Mouse (Mus musculus): Measurements from ENCODE around the gene Kcnmb4. TPM values are rescaled to one million over a fixed set of nuclear protein-coding genes. Genes with fewer than 3 reads are reported as not detected.

The Kcnmb4 gene
- polyA plus RNA-seq, 1 experiment from 2014 or later = 3.2 TPM

DNA sequence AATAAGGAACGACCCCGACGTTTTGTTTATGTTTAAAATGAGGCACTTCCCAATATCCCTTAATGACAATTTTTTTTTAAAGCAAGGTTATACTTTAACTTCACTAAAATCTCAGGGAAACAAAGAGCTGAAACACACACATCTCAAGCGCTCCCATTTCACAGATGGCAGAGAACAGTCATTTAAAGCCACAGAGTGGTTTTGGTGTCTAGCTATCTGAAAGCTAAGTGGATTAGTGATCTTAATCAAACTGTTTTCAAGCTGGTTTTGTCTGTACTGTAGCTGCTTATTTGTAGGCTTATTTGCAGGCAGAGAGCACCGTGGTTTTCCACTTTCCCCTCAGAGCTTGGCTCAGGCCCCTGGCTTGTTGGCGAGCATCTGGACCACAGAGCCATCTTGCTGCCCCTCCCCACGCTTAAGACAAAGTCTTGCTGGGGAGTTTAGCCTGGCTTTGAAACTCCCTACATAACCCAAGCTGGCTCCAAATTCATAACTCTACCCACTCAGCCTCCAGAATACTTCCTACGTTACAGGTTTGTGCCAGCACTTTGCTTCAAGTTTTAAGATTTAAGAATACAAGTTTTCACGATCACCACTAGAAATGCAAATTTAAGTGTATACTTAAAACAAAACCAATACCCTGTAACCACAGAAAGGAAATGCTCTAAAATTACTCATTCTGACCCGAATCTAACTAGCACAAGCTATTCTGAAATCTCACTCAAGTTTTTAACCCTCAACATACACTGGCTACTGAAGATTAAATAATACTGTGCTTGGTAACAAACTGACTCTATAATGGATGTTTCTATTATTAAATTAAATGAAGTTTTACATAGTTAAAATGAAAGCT lies 13.4 kb upstream of the Kcnmb4 start:
- Histone ChIP-seq H3K4me1 (replicated peaks; ENCODE audit: control insufficient read depth, insufficient read depth, low read length) (no peaks in the 10 kb centered on the region), H3K27me3 (ENCODE audit: control insufficient read depth, insufficient read depth, low read depth, low read length) (no peaks in the 10 kb centered on the region), H3K27ac (ENCODE audit: low read length) (no peak overlapping the region), H3K4me2 (ENCODE audit: low read depth, low read length) (no peak overlapping the region), H3K4me3 (ENCODE audit: low read length) (no peak overlapping the region), H3K9ac (ENCODE audit: low read length) (no peak overlapping the region), H3K9me3 (ENCODE audit: control insufficient read depth, low read length) (no peaks in the 10 kb centered on the region), H3K36me3 (ENCODE audit: control insufficient read depth, insufficient read depth, low read length) (peaks cover 23% of the 10 kb centered on the region)
- WGBS = 71% methylated on average over 10 of the region's 10 CpGs
- ATAC-seq (ENCODE audit: low read depth) = no peak

GRCm38 (mm10) chr10:116481917-116482316 lies 8.2 kb upstream of the Kcnmb4 start:
- WGBS = 87% methylated on average over 12 of the region's 12 CpGs
- no peak for ATAC-seq (ENCODE audit: low read depth)
- no peak overlapping the region for H3K4me2 ChIP-seq (ENCODE audit: low read depth, low read length)
- no peaks in the 10 kb centered on the region for H3K9me3 ChIP-seq (ENCODE audit: control insufficient read depth, low read length)
- no peak overlapping the region for H3K4me3 ChIP-seq (ENCODE audit: low read length)
- peaks cover 19% of the 10 kb centered on the region for H3K36me3 ChIP-seq (ENCODE audit: control insufficient read depth, insufficient read depth, low read length)
- H3K9ac ChIP-seq (ENCODE audit: low read length) = no peak overlapping the region
- H3K27me3 ChIP-seq (ENCODE audit: control insufficient read depth, insufficient read depth, low read depth, low read length) = no peaks in the 10 kb centered on the region
- no peak overlapping the region for H3K27ac ChIP-seq (ENCODE audit: low read length)
- H3K4me1 ChIP-seq (replicated peaks; ENCODE audit: control insufficient read depth, insufficient read depth, low read length) = no peaks in the 10 kb centered on the region

GRCm38 (mm10) chr10:116480988-116481387 lies 7.3 kb upstream of the Kcnmb4 start:
- Histone ChIP-seq H3K4me2 (ENCODE audit: low read depth, low read length) (no peak overlapping the region), H3K9me3 (ENCODE audit: control insufficient read depth, low read length) (peaks cover 4% of the 10 kb centered on the region), H3K36me3 (ENCODE audit: control insufficient read depth, insufficient read depth, low read length) (peaks cover 16% of the 10 kb centered on the region), H3K27me3 (ENCODE audit: control insufficient read depth, insufficient read depth, low read depth, low read length) (no peaks in the 10 kb centered on the region; the same call in 1 of the 2 replicates), H3K4me1 (replicated peaks; ENCODE audit: control insufficient read depth, insufficient read depth, low read length) (no peaks in the 10 kb centered on the region), H3K4me3 (ENCODE audit: low read length) (no peak overlapping the region), H3K27ac (ENCODE audit: low read length) (no peak overlapping the region), H3K9ac (ENCODE audit: low read length) (no peak overlapping the region)
- WGBS = 87% methylated on average over 5 of the region's 5 CpGs
- ATAC-seq (ENCODE audit: low read depth) = no peak

GRCm38 (mm10) chr10:116476559-116476958 lies 2.9 kb upstream of the Kcnmb4 start:
- WGBS = 84% methylated on average over 3 of the region's 3 CpGs
- H3K36me3 ChIP-seq (ENCODE audit: control insufficient read depth, insufficient read depth, low read length) = no peaks in the 10 kb centered on the region
- H3K27me3 ChIP-seq (ENCODE audit: control insufficient read depth, insufficient read depth, low read depth, low read length) = no peaks in the 10 kb centered on the region; the same call in 1 of the 2 replicates
- H3K9ac ChIP-seq (ENCODE audit: low read length) = no peak overlapping the region
- H3K9me3 ChIP-seq (ENCODE audit: control insufficient read depth, low read length) = peaks cover 4% of the 10 kb centered on the region
- ATAC-seq (ENCODE audit: low read depth) = no peak
- no peak overlapping the region for H3K4me3 ChIP-seq (ENCODE audit: low read length)
- no peak overlapping the region for H3K4me2 ChIP-seq (ENCODE audit: low read depth, low read length)
- peaks cover 8% of the 10 kb centered on the region; the same call in 1 of the 2 replicates for H3K4me1 ChIP-seq (replicated peaks; ENCODE audit: control insufficient read depth, insufficient read depth, low read length)
- H3K27ac ChIP-seq (ENCODE audit: low read length) = no peak overlapping the region

GRCm38 (mm10) chr10:116475725-116476124 lies 2.0 kb upstream of the Kcnmb4 start:
- no peak overlapping the region for H3K4me3 ChIP-seq (ENCODE audit: low read length)
- no peak for ATAC-seq (ENCODE audit: low read depth)
- H3K9ac ChIP-seq (ENCODE audit: low read length) = no peak overlapping the region
- H3K4me1 ChIP-seq (replicated peaks; ENCODE audit: control insufficient read depth, insufficient read depth, low read length) = peaks cover 8% of the 10 kb centered on the region; the same call in 1 of the 2 replicates
- 61% methylated on average over 6 of the region's 6 CpGs for WGBS
- peaks cover 4% of the 10 kb centered on the region for H3K9me3 ChIP-seq (ENCODE audit: control insufficient read depth, low read length)
- H3K4me2 ChIP-seq (ENCODE audit: low read depth, low read length) = no peak overlapping the region
- H3K27me3 ChIP-seq (ENCODE audit: control insufficient read depth, insufficient read depth, low read depth, low read length) = no peaks in the 10 kb centered on the region; the same call in 1 of the 2 replicates
- H3K27ac ChIP-seq (ENCODE audit: low read length) = no peak overlapping the region
- H3K36me3 ChIP-seq (ENCODE audit: control insufficient read depth, insufficient read depth, low read length) = no peaks in the 10 kb centered on the region

DNA sequence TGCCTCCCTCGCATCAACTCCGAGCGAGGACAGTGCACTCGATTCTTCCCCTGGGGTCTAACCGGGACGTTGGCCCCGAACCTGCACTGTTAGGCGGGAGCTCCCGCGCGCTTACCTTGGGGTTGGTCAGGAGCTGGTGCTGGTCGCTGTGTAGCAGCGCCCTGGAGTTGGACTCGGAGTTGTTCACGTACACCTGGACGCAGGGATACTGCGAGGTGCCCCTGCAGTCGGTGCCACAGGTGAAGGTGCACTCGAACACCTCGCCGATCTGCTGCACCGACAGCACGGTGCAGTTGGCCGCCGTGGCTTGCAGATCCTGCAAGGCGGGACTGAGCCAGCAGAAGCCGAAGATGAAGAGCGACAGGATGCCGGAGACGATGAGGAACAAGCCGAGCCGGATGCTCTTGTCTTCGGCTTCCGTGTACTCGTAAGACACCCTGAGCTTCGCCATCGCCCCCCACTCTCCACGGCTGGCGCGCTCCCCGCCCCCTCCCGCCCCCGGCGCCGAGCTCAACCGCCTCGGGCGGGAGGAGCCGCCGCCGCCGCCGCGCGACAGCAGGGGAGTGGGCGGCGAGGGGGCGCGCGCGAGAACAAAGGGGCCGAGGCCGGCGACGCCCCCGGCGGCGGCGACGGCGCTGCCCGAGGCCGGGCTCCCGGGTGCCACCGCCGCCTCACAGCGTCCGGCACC lies 463 bp downstream of the Kcnmb4 start:
- H3K9ac ChIP-seq (ENCODE audit: low read length) = peak overlapping the region; percentile 75
- under 1% methylated on average over 55 of the region's 78 CpGs for WGBS
- H3K27me3 ChIP-seq (ENCODE audit: control insufficient read depth, insufficient read depth, low read depth, low read length) = no peaks in the 10 kb centered on the region; the same call in 1 of the 2 replicates

GRCm38 (mm10) chr10:116472579-116472978 lies 1.1 kb downstream of the Kcnmb4 start:
- Histone ChIP-seq H3K4me2 (ENCODE audit: low read depth, low read length) (peak overlapping the region; percentile 99), H3K27me3 (ENCODE audit: control insufficient read depth, insufficient read depth, low read depth, low read length) (no peaks in the 10 kb centered on the region; the same call in 1 of the 2 replicates), H3K36me3 (ENCODE audit: control insufficient read depth, insufficient read depth, low read length) (no peaks in the 10 kb centered on the region), H3K4me1 (replicated peaks; ENCODE audit: control insufficient read depth, insufficient read depth, low read length) (peaks cover 8% of the 10 kb centered on the region; the same call in 1 of the 2 replicates), H3K9ac (ENCODE audit: low read length) (peak overlapping the region; percentile 75; the same call in 1 of the 2 replicates), H3K9me3 (ENCODE audit: control insufficient read depth, low read length) (peaks cover 4% of the 10 kb centered on the region), H3K27ac (ENCODE audit: low read length) (no peak overlapping the region), H3K4me3 (ENCODE audit: low read length) (peak overlapping the region; percentile 77)
- WGBS = 6% methylated on average over 5 of the region's 5 CpGs
- no peak for ATAC-seq (ENCODE audit: low read depth)

More for the DNA sequence above, 463 bp downstream of the Kcnmb4 start:
- Histone ChIP-seq H3K4me1 (replicated peaks; ENCODE audit: control insufficient read depth, insufficient read depth, low read length) (peaks cover 8% of the 10 kb centered on the region; the same call in 1 of the 2 replicates), H3K27ac (ENCODE audit: low read length) (no peak overlapping the region), H3K4me3 (ENCODE audit: low read length) (peak overlapping the region; percentile 77), H3K9me3 (ENCODE audit: control insufficient read depth, low read length) (peaks cover 4% of the 10 kb centered on the region), H3K4me2 (ENCODE audit: low read depth, low read length) (peak overlapping the region; percentile 99), H3K36me3 (ENCODE audit: control insufficient read depth, insufficient read depth, low read length) (no peaks in the 10 kb centered on the region)
- peak; percentile 63 for ATAC-seq (ENCODE audit: low read depth)

DNA sequence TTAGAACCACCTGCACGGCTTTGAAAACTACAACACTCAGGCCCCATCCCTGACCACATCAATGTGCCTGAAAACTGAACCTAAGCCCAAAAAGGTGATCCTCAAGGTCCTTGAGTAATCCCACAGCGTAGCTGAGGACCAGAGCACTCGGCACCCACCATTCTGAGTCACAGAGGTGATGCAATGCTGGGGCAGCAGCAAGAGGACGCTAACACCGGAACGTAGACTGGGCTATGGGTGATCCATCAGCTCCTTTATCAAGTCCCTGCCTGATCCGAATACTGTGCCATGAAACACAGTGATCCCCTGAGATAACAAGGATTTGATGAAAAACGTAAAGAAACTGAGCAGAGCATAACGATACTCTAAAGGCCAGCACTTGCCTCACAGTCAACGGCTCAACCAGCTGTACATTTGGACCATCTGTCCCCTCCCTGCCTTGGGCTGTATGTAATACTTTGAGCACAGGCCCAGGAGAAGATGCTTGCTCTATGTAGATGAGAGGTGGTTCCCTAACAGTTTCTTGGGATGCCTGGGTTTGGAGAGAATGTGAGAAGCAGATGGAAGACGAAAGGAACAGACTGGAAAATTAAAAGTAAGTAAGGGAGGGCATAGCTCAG lies 3.3 kb downstream of the Kcnmb4 start:
- Histone ChIP-seq H3K4me2 (ENCODE audit: low read depth, low read length) (no peak overlapping the region), H3K36me3 (ENCODE audit: control insufficient read depth, insufficient read depth, low read length) (no peaks in the 10 kb centered on the region), H3K9ac (ENCODE audit: low read length) (no peak overlapping the region), H3K4me3 (ENCODE audit: low read length) (no peak overlapping the region), H3K4me1 (replicated peaks; ENCODE audit: control insufficient read depth, insufficient read depth, low read length) (peaks cover 8% of the 10 kb centered on the region; the same call in 1 of the 2 replicates), H3K27me3 (ENCODE audit: control insufficient read depth, insufficient read depth, low read depth, low read length) (no peaks in the 10 kb centered on the region; the same call in 1 of the 2 replicates), H3K27ac (ENCODE audit: low read length) (no peak overlapping the region), H3K9me3 (ENCODE audit: control insufficient read depth, low read length) (no peaks in the 10 kb centered on the region)
- ATAC-seq (ENCODE audit: low read depth) = no peak
- WGBS = 77% methylated on average over 11 of the region's 11 CpGs

GRCm38 (mm10) chr10:116468094-116468493 lies 5.6 kb downstream of the Kcnmb4 start:
- no peak for ATAC-seq (ENCODE audit: low read depth)
- 69% methylated on average over 5 of the region's 5 CpGs for WGBS

More at GRCm38 (mm10) chr10:116468094-116468493, 5.6 kb downstream of the Kcnmb4 start:
- no peaks in the 10 kb centered on the region; the same call in 1 of the 2 replicates for H3K36me3 ChIP-seq (ENCODE audit: control insufficient read depth, insufficient read depth, low read length)
- no peaks in the 10 kb centered on the region for H3K9me3 ChIP-seq (ENCODE audit: control insufficient read depth, low read length)
- no peak overlapping the region for H3K4me3 ChIP-seq (ENCODE audit: low read length)
- no peaks in the 10 kb centered on the region for H3K27me3 ChIP-seq (ENCODE audit: control insufficient read depth, insufficient read depth, low read depth, low read length)
- peaks cover 3% of the 10 kb centered on the region; the same call in 1 of the 2 replicates for H3K4me1 ChIP-seq (replicated peaks; ENCODE audit: control insufficient read depth, insufficient read depth, low read length)
- no peak overlapping the region for H3K4me2 ChIP-seq (ENCODE audit: low read depth, low read length)
- H3K9ac ChIP-seq (ENCODE audit: low read length) = no peak overlapping the region
- H3K27ac ChIP-seq (ENCODE audit: low read length) = no peak overlapping the region
